Mouse (Mus musculus) spleen, adult 18-20 months (tissue): ENCODE results near the gene Phospho2.

Experiments
- DNase-seq, 2 experiments: peaks; one replicate each; pipeline ENCODE4 v3.0.0; 2022; ENCODE audit warnings: mixed read lengths in 2 of 2

Phospho2 gene

GRCm38 (mm10) chr2:69825898-69826297 lies 36.5 kb downstream of the Phospho2 start:
- DNase-seq: no peak

DNA sequence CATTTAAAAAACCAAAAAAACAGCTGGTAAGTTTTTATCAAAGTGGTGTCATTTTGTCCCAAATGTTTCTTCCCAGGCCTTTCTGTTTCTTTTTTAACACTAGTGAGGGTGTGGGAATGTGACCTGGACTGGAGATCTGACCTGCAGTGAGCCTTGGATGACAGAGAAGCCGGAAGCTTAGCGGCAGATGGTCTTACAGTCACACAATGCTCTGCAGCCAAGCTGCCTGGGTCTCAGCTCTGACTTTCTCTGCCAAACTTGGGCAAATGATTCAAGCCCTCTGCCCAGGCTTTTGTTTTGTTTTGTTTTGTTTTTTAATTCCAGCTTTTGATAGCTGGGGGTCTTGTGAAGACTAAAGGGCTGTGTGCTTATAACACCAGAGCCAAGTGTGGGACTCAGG lies 37.0 kb downstream of the Phospho2 start:
- DNase-seq: no peak

DNA sequence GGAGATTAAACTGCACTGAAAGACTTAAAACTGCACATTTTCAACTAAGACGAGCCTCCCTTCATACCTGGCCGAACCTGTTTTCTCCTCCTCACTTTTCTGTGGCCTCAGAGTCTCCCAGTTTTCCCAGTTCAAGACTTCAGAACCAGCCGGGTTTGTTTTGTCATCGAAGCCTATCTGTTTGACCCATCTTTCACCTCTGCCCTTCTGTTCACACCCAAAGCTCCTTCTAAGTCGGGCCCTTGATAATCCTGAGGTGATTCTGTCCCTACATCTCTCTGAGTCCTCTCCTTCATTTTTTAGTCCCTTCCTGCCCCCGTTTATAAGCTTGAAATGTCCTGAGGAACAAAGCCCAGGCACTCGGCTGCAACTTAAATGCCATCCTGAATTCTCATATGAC lies 38.6 kb downstream of the Phospho2 start:
- no peak for DNase-seq

DNA sequence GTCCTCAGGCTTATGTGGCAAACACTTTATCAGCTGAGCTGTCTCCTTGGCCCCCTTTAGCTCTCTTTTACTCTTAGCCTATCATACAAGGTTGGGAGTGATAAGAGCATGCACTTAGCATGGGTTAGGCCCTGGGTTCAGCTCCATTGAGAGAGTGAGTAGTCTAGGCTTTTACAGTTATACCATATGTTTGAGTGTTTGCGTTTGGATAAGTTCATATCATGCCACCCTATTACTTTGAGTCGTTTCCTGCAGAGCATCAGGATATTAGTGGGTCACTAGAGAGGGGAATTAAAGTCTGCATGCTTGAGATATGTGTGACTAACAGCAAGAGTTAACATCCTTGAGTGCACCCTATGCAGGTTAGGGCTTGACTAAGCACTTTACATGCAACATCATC lies 40.3 kb downstream of the Phospho2 start:
- no peak for DNase-seq

- DNase-seq: no peak
Observed at GRCm38 (mm10) chr2:69830116-69830515, 40.7 kb downstream of the Phospho2 start.

- DNase-seq: no peak
Observed at GRCm38 (mm10) chr2:69837244-69837967, 48.0 kb downstream of the Phospho2 start.

DNA sequence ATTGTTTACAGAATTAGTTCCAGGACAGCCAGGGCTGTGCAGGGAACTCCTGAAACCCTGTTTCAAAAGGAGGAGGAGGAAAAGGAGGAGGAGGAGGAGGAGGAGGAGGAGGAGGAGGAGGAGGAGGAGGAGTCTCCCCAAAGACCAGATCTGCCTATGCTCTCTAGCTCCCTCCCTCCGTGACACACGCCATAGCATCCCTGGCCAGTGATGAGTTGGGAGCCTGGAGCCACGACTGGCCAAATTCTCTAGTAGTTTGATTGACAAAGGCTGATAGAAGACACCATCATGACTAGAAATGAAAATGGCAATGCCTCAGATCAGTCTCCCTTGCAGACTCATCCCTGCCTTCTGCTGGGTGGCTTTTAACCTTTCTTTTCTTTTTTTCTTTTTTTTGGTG lies 48.6 kb downstream of the Phospho2 start:
- DNase-seq: no peak

GRCm38 (mm10) chr2:69838707-69839106 lies 49.3 kb downstream of the Phospho2 start:
- no peak for DNase-seq

GRCm38 (mm10) chr2:69840261-69840660 lies 50.8 kb downstream of the Phospho2 start:
- no peak for DNase-seq

DNA sequence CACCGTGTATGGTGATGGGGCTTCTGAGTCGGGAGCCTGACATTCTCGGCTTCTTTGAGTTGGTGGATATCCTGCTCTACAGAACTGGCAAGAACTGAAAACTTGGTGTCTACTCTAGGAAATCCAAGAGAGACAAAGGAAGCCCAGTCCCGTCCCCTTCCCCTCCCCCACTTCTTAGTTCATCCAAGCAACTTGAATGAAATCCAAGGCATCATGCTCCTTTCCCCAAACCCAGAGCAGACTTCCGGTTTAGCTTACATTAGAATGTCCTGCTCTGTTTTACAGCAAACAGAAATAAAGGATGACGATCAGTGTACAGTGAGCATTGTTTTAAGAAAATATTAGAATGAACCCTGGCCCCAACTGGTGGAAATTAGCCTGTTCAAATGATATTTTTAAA lies 59.8 kb downstream of the Phospho2 start:
- DNase-seq: no peak
